Mouse (Mus musculus) intestine, embryonic 16.5 days (tissue): Measurements from ENCODE around the gene Med13. TPM values are rescaled to one million over a fixed set of nuclear protein-coding genes. Genes with fewer than 3 reads are reported as not detected.

Experiments used
- ATAC-seq: fragments of 200-750 bp; cut with Nextera tagmentation; 2 replicates; pipeline ENCODE4 v1.8.0; 2017; ENCODE audit warnings: moderate TSS enrichment, moderate library complexity
- H3K27ac ChIP-seq: fragments of 300-500 bp; sonication (generic); 2 replicates; pipeline ENCODE4 v1.5.1; 2014; ENCODE audit warnings: mild to moderate bottlenecking, low read length
- H3K27me3 ChIP-seq: fragments of 300-500 bp; sonication (generic); replicated peaks from 2 replicates; pipeline ENCODE4 v1.6.1; 2014; ENCODE audit warnings: low read length, control low read depth, mixed read lengths; ENCODE audit not compliant: control insufficient read depth, insufficient read depth
- H3K36me3 ChIP-seq: fragments of 300-500 bp; sonication (generic); 2 replicates; pipeline ENCODE4 v1.6.1; 2014; ENCODE audit warnings: low read length, control low read depth; ENCODE audit not compliant: control insufficient read depth, insufficient read depth
- H3K4me1 ChIP-seq: fragments of 300-500 bp; sonication (generic); 2 replicates; pipeline ENCODE4 v1.6.1; 2014; ENCODE audit warnings: low read length, control low read depth, mixed read lengths; ENCODE audit not compliant: control insufficient read depth, insufficient read depth
- H3K4me2 ChIP-seq: fragments of 300-500 bp; sonication (generic); 2 replicates; pipeline ENCODE4 v1.6.1; 2014; ENCODE audit warnings: low read depth, low read length, control low read depth
- H3K4me3 ChIP-seq: fragments of 300-500 bp; sonication (generic); 2 replicates; pipeline ENCODE4 v1.5.1; 2014; ENCODE audit warnings: mild to moderate bottlenecking, low read length
- H3K9ac ChIP-seq: fragments of 300-500 bp; sonication (generic); 2 replicates; pipeline ENCODE4 v1.6.1; 2014; ENCODE audit warnings: low read depth, low read length
- H3K9me3 ChIP-seq: fragments of 300-500 bp; sonication (generic); 2 replicates; pipeline ENCODE4 v1.6.1; 2016; ENCODE audit warnings: low read length, control low read depth; ENCODE audit not compliant: control insufficient read depth
- WGBS: fragments of 180-500 bp; shearing (Covaris S2); extraction: QIAGEN DNeasy Blood & Tissue Kit; methylation state at CpG from one replicate; pipeline ENCODE4 v1.1.7; 2014; 5-methylcytosine and 5-hydroxymethylcytosine counted together
- polyA plus RNA-seq: library from polyadenylated mRNA; unstranded; fragments of >200 nt; fragmentation: Nextera tagmentation; extraction: Ambion mirVana; gene quantifications from 2 replicates; pipeline ENCODE4 v1.2.1, GENCODE M21; 2015

Med13 gene
- polyA plus RNA-seq: 5.8 and 5.9 TPM in 2 replicates

GRCm38 (mm10) chr11:86356854-86357788 lies at the start of gene Med13:
Gene Med13 (minus strand): TSS chr11:86357602.
- WGBS: under 1% methylated on average over 72 of the region's 81 CpGs
- peak; percentile 34 for ATAC-seq
- Histone ChIP-seq H3K9me3 (no peaks in the 10 kb centered on the region), H3K9ac (peak within 1 kb of the TSS; percentile 98), H3K4me1 (peaks cover 21% of the 10 kb centered on the region), H3K27ac (peak within 1 kb of the TSS; percentile 99), H3K27me3 (no peaks in the 10 kb centered on the region), H3K36me3 (no peaks in the 10 kb centered on the region), H3K4me2 (peak within 1 kb of the TSS; percentile 73), H3K4me3 (peak within 1 kb of the TSS; percentile 86)

DNA sequence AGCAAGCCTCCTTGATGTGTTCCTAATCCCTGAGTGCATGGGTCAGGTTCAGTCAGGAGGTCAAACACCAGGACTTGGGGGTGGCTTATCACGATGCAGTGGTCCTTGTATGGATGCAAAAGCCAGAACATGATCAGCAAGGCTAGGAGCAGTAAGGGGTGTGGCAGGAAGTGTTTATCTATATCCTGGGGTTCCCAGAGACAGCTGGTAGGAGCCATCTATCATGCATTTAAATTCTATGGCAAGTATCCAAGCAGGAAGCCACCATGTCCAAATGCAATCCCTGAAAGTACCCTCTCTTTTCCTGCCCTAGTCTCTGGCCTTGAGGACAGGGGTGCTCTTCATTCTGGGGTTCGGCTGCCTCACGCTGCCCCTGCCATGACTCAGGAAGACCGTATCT lies 47.2 kb upstream of the Med13 start:
- no peaks in the 10 kb centered on the region for H3K9me3 ChIP-seq
- WGBS: 79% methylated on average over 4 of the region's 4 CpGs
- ATAC-seq: no peak

GRCm38 (mm10) chr11:86403845-86404244 lies 46.4 kb upstream of the Med13 start:
- WGBS: 86% methylated on average over 2 of the region's 2 CpGs
- Histone ChIP-seq H3K4me1 (no peaks in the 10 kb centered on the region), H3K36me3 (no peaks in the 10 kb centered on the region), H3K27ac (no peak overlapping the region), H3K9me3 (no peaks in the 10 kb centered on the region), H3K9ac (no peak overlapping the region), H3K27me3 (no peaks in the 10 kb centered on the region), H3K4me3 (no peak overlapping the region), H3K4me2 (no peak overlapping the region)
- no peak for ATAC-seq

More for the DNA sequence above, 47.2 kb upstream of the Med13 start:
- H3K4me3 ChIP-seq: no peak overlapping the region
- H3K4me2 ChIP-seq: no peak overlapping the region
- no peaks in the 10 kb centered on the region for H3K4me1 ChIP-seq
- no peaks in the 10 kb centered on the region for H3K36me3 ChIP-seq
- no peak overlapping the region for H3K27ac ChIP-seq
- no peak overlapping the region for H3K9ac ChIP-seq
- H3K27me3 ChIP-seq: no peaks in the 10 kb centered on the region

DNA sequence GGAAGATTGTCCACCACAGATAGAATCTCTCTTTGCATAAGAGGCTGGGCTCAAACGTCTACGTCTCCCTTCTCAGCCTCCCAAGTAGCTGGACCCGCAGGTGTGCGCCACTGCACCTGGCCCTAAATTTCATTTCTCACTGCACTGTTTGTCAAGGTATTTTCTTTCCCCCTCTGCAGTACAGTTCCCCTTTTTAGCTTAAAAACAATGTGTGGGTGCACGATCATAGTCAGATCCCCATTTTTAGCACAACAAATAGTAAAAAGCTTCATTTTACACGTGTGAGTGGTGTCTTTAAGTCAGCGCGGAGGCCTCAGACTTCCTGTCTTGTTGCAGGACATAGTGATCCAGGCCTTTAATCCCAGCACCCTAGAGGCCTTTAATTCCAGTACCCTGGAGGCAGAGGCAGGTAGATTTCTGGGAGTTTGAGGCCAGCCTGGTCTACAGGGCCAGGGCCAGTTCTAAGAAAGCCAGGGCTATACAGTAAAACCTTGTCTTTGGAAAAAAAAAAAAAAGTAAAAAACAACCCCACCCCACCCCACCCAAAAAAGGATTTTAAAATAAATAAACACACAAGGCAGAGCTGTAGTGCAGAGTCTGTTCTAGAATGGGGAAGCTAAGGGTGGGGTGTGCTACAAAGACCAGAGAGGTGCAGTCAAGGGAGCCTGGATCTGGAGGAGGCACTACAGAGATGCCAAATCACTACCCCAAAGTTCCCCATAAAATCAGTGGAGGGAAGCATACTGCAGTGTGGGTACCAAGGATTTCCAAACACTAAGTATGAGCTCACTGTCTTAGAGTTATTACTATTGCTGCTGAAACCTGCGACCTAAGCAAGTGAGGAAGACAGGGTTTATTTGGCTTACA lies 42.1 kb upstream of the Med13 start:
- Histone ChIP-seq H3K4me1 (peaks cover 10% of the 10 kb centered on the region), H3K36me3 (no peaks in the 10 kb centered on the region), H3K4me3 (no peak overlapping the region), H3K27me3 (no peaks in the 10 kb centered on the region), H3K4me2 (no peak overlapping the region), H3K27ac (no peak overlapping the region), H3K9me3 (no peaks in the 10 kb centered on the region), H3K9ac (no peak overlapping the region)
- ATAC-seq: no peak
- WGBS: 76% methylated on average over 9 of the region's 9 CpGs

DNA sequence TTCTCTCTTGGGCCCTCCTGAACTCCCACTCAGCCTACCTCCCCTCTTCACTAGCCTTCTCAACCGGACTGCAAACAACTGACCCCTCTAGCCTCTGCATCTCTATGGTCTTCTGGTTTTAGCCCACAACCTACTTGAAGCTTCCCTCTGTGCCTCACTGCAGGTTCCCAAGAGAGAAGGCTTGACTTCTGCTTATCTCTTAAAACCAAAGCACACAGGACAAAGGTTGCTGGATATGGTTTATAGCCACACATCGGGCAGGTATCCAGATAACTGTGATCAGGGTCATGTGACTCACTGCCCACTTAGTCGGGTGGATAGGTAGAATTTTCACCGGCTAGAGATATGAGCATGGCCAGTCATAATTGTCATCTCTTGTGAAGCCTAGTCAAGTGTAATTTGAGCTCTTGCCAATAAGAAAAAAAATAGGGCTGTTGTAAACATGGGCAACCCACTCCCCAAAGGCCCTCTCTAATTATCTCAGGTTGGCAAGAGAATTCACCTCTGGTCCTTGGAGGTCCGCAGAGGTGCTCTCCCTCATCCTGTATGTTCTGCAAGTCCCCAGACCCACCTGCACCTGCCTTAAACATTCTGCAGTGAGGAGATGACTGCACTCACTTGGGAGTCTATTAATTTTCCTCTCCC lies 39.7 kb upstream of the Med13 start:
- Histone ChIP-seq H3K27ac (peak overlapping the region; percentile 89), H3K27me3 (no peaks in the 10 kb centered on the region), H3K4me3 (no peak overlapping the region), H3K4me1 (peaks cover 12% of the 10 kb centered on the region), H3K4me2 (peak overlapping the region; percentile 30), H3K9ac (no peak overlapping the region; the same call in 1 of the 2 replicates), H3K9me3 (no peaks in the 10 kb centered on the region), H3K36me3 (no peaks in the 10 kb centered on the region)
- 44% methylated on average over 5 of the region's 5 CpGs for WGBS
- peak; percentile 87 for ATAC-seq

- peak overlapping the region; percentile 30 for H3K4me2 ChIP-seq
- no peaks in the 10 kb centered on the region for H3K27me3 ChIP-seq
- no peaks in the 10 kb centered on the region for H3K9me3 ChIP-seq
- ATAC-seq: peak; percentile 6; the same call in 1 of the 2 replicates
- H3K4me1 ChIP-seq: peaks cover 13% of the 10 kb centered on the region
- WGBS: 26% methylated on average over 2 of the region's 2 CpGs
- H3K27ac ChIP-seq: peak overlapping the region; percentile 89
- H3K9ac ChIP-seq: no peak overlapping the region; the same call in 1 of the 2 replicates
- H3K36me3 ChIP-seq: no peaks in the 10 kb centered on the region
- H3K4me3 ChIP-seq: no peak overlapping the region
Observed at GRCm38 (mm10) chr11:86396518-86396917, 39.1 kb upstream of the Med13 start.

- Histone ChIP-seq H3K9me3 (no peaks in the 10 kb centered on the region), H3K27ac (peak overlapping the region; percentile 89), H3K4me2 (peak overlapping the region; percentile 41), H3K4me1 (peaks cover 13% of the 10 kb centered on the region), H3K4me3 (no peak overlapping the region), H3K9ac (peak overlapping the region; percentile 46; the same call in 1 of the 2 replicates), H3K36me3 (no peaks in the 10 kb centered on the region), H3K27me3 (no peaks in the 10 kb centered on the region)
- WGBS: 4% methylated on average over 9 of the region's 9 CpGs
- peak; percentile 61 for ATAC-seq
Observed at GRCm38 (mm10) chr11:86395513-86396125, 38.2 kb upstream of the Med13 start.

- peak overlapping the region; percentile 89 for H3K27ac ChIP-seq
- H3K27me3 ChIP-seq: no peaks in the 10 kb centered on the region
- H3K4me3 ChIP-seq: no peak overlapping the region
- H3K9ac ChIP-seq: no peak overlapping the region
- WGBS: 59% methylated on average over 4 of the region's 4 CpGs
- H3K4me2 ChIP-seq: no peak overlapping the region; the same call in 1 of the 2 replicates
- H3K9me3 ChIP-seq: no peaks in the 10 kb centered on the region
- no peaks in the 10 kb centered on the region for H3K36me3 ChIP-seq
- peaks cover 13% of the 10 kb centered on the region for H3K4me1 ChIP-seq
- ATAC-seq: peak; percentile 41
Observed at GRCm38 (mm10) chr11:86395100-86395499, 37.7 kb upstream of the Med13 start.
